Mouse (Mus musculus) lung, adult 2 months (tissue): ENCODE measurements around the gene Eif4e.

Experiments
- CTCF ChIP-seq: fragments of 200-500 bp; IDR thresholded peaks from 2 replicates; pipeline ENCODE4 v1.5.1; 2011; ENCODE audit warnings: mild to moderate bottlenecking, low read length, control low read depth; ENCODE audit not compliant: insufficient read depth
- POLR2A ChIP-seq: fragments of 200-500 bp; IDR thresholded peaks from 2 replicates; pipeline ENCODE4 v1.6.1; 2011; ENCODE audit warnings: low read depth, mild to moderate bottlenecking, control low read depth, low read length, borderline replicate concordance; ENCODE audit errors: extremely low read depth

DNA sequence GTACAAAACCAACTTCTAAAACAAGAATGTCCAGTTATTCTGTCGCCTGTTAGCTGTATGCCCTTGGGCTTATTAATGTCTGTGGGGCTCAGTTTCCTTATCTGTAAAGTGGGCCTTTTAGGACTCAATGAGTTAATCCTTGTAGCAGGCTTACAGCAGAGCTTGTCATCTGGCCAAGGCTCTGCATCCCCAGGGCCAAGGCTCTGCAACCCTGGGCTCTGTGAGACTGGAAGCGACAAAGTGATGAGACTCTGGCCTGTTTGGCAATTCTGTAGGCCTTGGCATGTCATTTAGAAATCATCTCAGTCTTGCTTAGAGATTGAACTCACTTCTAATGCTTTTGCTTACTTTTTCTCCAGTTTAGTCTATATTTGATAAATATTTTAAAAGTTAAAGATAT, 16.4 kb upstream of the Eif4e start:
- TF ChIP-seq CTCF (no peak), POLR2A (no peak)
